Mouse (Mus musculus): ENCODE data around the gene Mgat4b. TPM values are rescaled to one million over a fixed set of nuclear protein-coding genes. Genes with fewer than 3 reads are reported as not detected.

The Mgat4b gene
- total RNA-seq, 2 experiments from 2014 or later: 159 to 178 TPM

GRCm38 (mm10) chr11:50240235-50240911, 29.7 kb downstream of the Mgat4b start:
- DNase-seq (ENCODE audit: low spot score in 2 of 2): no peak

- DNase-seq (ENCODE audit: low spot score in 2 of 2): no peak
Observed at GRCm38 (mm10) chr11:50243926-50244325, 33.2 kb downstream of the Mgat4b start.

- DNase-seq (ENCODE audit: low spot score in 2 of 2): no peak
Observed at GRCm38 (mm10) chr11:50245269-50245668, 34.6 kb downstream of the Mgat4b start.

GRCm38 (mm10) chr11:50248473-50249171, 37.9 kb downstream of the Mgat4b start:
- no peak for DNase-seq (ENCODE audit: low spot score in 2 of 2)

GRCm38 (mm10) chr11:50252166-50252565, 41.5 kb downstream of the Mgat4b start:
- DNase-seq (ENCODE audit: low spot score in 2 of 2): no peak

- no peak for DNase-seq (ENCODE audit: low spot score in 2 of 2)
Observed at GRCm38 (mm10) chr11:50252684-50253265, 42.1 kb downstream of the Mgat4b start.

- no peak for DNase-seq (ENCODE audit: low spot score in 2 of 2)
Observed at GRCm38 (mm10) chr11:50253393-50253792, 42.7 kb downstream of the Mgat4b start.

GRCm38 (mm10) chr11:50254010-50254580, 43.4 kb downstream of the Mgat4b start:
- DNase-seq (ENCODE audit: low spot score in 2 of 2): no peak

- no peak for DNase-seq (ENCODE audit: low spot score in 2 of 2)
Observed at GRCm38 (mm10) chr11:50256615-50257014, 45.9 kb downstream of the Mgat4b start.

- no peak for DNase-seq (ENCODE audit: low spot score in 2 of 2)
Observed at GRCm38 (mm10) chr11:50258310-50258709, 47.6 kb downstream of the Mgat4b start.

- DNase-seq (ENCODE audit: low spot score in 2 of 2): no peak
Observed at GRCm38 (mm10) chr11:50262020-50262419, 51.3 kb downstream of the Mgat4b start.

GRCm38 (mm10) chr11:50263198-50263597, 52.5 kb downstream of the Mgat4b start:
- no peak for DNase-seq (ENCODE audit: low spot score in 2 of 2)

- DNase-seq (ENCODE audit: low spot score in 2 of 2): no peak
Observed at GRCm38 (mm10) chr11:50265931-50266330, 55.2 kb downstream of the Mgat4b start.

- DNase-seq (ENCODE audit: low spot score in 2 of 2): no peak
Observed at GRCm38 (mm10) chr11:50266997-50267396, 56.3 kb downstream of the Mgat4b start.

- DNase-seq (ENCODE audit: low spot score in 2 of 2): no peak
Observed at GRCm38 (mm10) chr11:50269163-50269562, 58.5 kb downstream of the Mgat4b start.

- DNase-seq (ENCODE audit: low spot score in 2 of 2): no peak
Observed at GRCm38 (mm10) chr11:50269885-50270284, 59.2 kb downstream of the Mgat4b start.

- DNase-seq (ENCODE audit: low spot score in 2 of 2): no peak
Observed at GRCm38 (mm10) chr11:50272819-50273218, 62.1 kb downstream of the Mgat4b start.

GRCm38 (mm10) chr11:50275077-50275476, 64.4 kb downstream of the Mgat4b start:
- DNase-seq (ENCODE audit: low spot score in 2 of 2): no peak

- DNase-seq (ENCODE audit: low spot score in 2 of 2): no peak
Observed at GRCm38 (mm10) chr11:50275568-50276151, 65.0 kb downstream of the Mgat4b start.

- no peak for DNase-seq (ENCODE audit: low spot score in 2 of 2)
Observed at GRCm38 (mm10) chr11:50277025-50277424, 66.3 kb downstream of the Mgat4b start.

- no peak for DNase-seq (ENCODE audit: low spot score in 2 of 2)
Observed at GRCm38 (mm10) chr11:50277706-50278105, 67.0 kb downstream of the Mgat4b start.

GRCm38 (mm10) chr11:50279005-50279404, 68.3 kb downstream of the Mgat4b start:
- DNase-seq (ENCODE audit: low spot score in 2 of 2): no peak

All from adrenal gland, postnatal 4 days (tissue).